Mouse (Mus musculus) splenic B cell, adult 2 months (primary cell): ENCODE data around the gene Ndst2.

Experiments
- DNase-seq: peaks from one replicate; pipeline ENCODE4 v3.0.0-alpha.2; 2011; ENCODE audit warnings: low read depth, low spot score
- H3K27me3 ChIP-seq: 2 replicates; pipeline ENCODE4 v1.6.1; 2012; ENCODE audit warnings: mild to moderate bottlenecking, low read length, moderate library complexity, mixed read lengths; ENCODE audit not compliant: control insufficient read depth, poor library complexity, insufficient read depth, severe bottlenecking
- H3K36me3 ChIP-seq: 2 replicates; pipeline ENCODE4 v1.6.1; 2012; ENCODE audit warnings: mild to moderate bottlenecking, low read length, moderate library complexity, mixed read lengths; ENCODE audit not compliant: control insufficient read depth, poor library complexity, insufficient read depth, severe bottlenecking

The Ndst2 gene

DNA sequence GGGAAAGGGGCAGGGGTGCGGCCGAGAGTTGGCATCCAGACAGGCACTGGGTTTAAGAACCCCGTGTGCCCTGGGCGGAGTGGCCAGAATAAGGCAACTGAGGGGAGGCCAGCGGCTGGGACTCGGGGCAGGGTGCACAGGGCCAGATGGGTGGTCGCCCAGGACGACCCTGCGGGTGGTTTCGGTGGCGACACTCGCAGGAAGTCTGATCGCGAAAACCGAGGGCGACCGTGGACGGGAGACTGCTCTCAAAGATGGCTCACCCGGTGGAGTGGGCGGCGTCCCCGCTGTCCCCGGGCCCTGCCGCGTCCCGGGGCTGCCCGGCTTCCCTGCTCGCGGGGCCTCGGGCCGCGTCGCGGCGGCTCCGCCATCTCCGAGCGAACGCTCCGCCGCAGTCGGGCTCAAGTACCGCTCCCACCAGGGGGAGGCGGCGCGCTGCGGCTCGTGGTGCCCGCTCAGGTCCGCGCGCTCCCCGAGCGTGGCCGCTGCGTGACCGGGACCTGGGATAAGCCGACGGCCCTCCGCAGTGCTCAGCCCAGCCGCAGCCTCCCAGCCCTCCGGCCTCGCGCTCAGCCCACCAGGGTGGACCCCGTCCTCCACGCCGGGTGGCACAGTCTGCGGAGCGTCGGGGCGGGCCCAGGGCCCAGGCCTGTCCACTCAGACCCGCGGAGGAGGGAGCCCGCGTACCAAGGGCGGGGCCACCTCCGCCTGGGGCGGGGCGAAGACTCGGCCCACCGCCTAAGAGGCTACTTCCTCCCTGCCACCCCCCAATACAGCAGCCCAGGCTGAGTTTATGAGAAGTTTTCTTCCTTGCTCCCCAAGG, at the start of gene Ndst2:
Gene Ndst2 (minus strand): TSS at position 611 of the 823 bp plus-strand sequence.
- DNase-seq, result peak; percentile 94
- Histone ChIP-seq H3K27me3 (no peaks in the 10 kb centered on the region), H3K36me3 (peaks cover 4% of the 10 kb centered on the region; the same call in 1 of the 2 replicates)

DNA sequence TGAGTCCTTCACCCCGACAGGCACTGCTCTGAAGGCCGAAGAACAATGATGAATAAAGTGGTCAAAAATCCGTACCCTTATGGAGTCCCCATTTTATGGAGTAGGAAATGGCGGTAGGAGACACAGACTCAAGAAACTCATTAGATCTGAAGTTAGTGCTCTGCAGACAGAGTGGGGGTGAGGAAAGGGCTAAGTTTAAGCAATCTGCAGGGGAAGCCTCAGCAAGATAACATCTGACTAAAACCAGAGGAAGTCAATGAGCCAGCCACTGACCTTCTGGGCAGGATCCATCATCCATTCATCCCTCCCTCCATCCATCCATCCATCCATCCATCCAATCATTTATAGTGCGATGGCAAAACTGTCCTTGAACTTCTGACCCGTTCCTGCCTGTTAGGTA, 49.2 kb upstream of the Ndst2 start:
- DNase-seq, result no peak
- H3K27me3 ChIP-seq, result no peaks in the 10 kb centered on the region
- no peaks in the 10 kb centered on the region for H3K36me3 ChIP-seq

DNA sequence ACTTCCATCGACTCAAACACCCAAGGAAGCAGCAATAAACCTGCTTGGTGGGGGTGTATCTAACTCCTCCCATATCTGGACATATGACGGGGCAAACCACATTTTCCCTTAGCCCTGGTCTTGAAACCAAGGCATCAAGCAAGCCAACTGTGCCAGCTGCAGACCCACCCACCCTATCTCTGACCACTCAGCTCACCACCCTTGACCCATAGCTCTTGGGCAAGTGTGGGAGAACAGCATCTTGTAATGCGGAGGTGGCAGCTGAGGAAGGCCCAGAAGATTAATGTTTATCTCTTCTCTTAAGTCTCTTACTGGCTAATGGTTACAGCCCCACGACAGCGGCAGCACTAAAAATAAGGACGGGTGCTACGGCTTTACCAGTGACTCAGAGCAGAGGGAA, 48.5 kb upstream of the Ndst2 start:
- no peaks in the 10 kb centered on the region for H3K27me3 ChIP-seq
- no peak for DNase-seq
- no peaks in the 10 kb centered on the region for H3K36me3 ChIP-seq

DNA sequence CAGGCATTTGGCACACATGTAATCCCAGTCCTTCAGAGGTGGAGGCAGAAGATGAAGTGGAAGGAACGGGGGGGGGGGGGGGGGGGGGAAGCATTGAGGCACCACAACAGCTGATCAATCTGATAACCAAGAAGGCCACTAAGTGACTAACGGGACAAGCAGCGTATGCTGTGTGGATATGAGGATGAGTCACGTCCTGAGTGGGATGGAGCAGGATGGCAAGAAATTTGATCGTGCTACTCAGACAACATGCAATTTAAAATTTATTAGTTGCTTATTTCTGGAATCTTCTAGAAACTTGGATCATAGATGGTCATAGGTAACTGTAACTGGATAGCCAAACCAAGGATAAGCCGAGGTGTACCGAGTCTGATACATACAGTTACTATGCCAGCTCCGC, 45.9 kb upstream of the Ndst2 start:
- H3K36me3 ChIP-seq, result no peaks in the 10 kb centered on the region
- no peak for DNase-seq
- H3K27me3 ChIP-seq, result no peaks in the 10 kb centered on the region

DNA sequence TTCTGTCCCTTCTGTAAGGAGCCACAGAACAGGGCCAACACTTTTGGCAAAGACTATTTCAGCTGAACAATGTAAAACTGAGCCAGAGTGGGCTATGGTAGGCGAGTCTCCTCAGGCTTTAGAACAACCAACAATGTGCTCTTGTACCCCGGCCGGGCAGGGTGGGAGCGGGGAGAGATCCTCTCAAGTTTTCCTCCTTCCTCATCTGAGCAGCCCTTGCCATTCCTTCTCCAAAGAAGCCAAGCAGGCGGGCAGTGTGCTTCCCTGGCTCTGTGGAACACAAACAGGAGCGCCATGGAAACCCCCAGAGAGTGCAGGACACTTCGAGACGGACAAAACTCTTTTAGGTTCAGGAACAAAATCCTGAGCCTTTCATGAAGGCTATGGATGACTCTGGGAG, 44.1 kb upstream of the Ndst2 start:
- no peak for DNase-seq
- Histone ChIP-seq H3K36me3 (no peaks in the 10 kb centered on the region), H3K27me3 (no peaks in the 10 kb centered on the region)

DNA sequence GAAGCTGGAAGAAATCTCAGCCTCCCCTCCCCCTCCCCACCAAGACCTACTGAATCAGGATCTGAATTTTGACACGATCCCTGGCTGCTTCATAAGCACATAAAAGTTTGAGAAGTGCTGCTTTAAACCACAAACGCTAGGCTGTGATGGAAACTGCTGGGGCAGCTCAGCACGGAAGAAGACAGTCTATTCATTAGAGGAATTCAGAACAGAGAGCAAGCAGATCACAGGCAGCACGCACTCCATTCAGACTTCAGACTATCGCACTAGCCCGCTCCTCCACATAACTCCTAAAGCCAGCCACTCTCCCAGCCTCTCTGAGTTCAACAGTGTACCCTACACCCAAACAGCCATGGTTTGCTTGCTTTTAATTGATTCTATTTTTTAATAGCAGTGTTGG, 41.3 kb upstream of the Ndst2 start:
- Histone ChIP-seq H3K36me3 (no peaks in the 10 kb centered on the region), H3K27me3 (no peaks in the 10 kb centered on the region)
- DNase-seq, result no peak

DNA sequence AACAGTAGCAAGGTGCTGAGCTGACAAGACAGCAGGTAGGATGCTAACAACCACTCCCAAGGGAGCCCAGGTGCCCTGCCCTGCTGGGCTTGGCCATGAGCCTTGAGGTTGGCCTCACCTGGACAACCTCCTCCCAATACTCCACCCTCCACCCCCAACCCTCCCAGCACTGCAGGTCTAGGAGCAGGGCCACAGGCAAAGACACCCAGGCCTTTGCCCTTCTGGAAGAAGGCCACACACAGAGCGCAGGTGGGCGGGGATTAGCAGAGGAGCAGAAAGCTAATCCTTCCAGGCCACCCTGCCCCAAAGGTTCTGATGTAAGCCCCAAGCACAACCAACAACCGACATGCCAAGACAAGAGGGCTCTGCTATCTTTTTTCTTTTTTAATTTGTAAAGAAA, 39.0 kb upstream of the Ndst2 start:
- no peaks in the 10 kb centered on the region for H3K27me3 ChIP-seq
- H3K36me3 ChIP-seq, result no peaks in the 10 kb centered on the region
- DNase-seq, result no peak

DNA sequence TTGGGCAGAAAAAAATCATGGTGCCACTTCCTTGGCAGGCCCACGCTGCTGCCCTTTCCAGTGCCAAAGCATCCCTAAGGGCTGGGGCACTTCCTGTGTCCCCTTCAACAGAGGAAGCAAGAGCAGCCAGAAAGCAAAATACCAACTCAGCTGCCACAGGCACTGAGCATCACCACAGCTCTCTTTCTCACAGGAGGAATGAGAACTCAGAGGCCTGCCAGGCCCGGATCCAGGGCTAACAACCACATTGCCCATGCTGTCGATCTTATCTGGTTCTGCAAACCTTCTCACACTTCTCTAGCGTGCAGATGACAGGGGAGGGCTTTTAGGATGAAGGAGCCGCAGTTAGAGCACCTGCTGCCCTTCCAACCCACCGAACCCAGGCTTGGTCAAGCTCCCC, 38.4 kb upstream of the Ndst2 start:
- DNase-seq, result no peak
- H3K36me3 ChIP-seq, result no peaks in the 10 kb centered on the region
- no peaks in the 10 kb centered on the region for H3K27me3 ChIP-seq

DNA sequence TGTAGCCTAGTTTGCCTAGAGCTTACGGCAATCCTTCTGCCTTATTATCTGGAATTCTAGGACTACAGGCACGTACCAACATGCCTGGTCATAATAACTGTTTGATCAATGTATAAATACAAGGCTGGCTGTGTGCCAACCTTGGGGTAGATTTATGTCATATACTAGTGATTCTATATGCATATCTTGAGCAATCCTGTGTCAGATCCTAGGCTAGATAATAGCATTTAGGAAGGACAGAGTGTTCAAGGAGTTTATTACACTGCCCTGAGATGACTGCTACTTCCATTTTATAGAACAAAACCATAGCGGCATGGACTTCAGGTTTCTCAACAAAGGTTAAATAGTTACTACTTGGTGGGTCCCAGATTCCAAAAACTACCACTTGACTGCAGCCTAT, 37.6 kb upstream of the Ndst2 start:
- no peaks in the 10 kb centered on the region for H3K27me3 ChIP-seq
- no peak for DNase-seq
- H3K36me3 ChIP-seq, result no peaks in the 10 kb centered on the region

DNA sequence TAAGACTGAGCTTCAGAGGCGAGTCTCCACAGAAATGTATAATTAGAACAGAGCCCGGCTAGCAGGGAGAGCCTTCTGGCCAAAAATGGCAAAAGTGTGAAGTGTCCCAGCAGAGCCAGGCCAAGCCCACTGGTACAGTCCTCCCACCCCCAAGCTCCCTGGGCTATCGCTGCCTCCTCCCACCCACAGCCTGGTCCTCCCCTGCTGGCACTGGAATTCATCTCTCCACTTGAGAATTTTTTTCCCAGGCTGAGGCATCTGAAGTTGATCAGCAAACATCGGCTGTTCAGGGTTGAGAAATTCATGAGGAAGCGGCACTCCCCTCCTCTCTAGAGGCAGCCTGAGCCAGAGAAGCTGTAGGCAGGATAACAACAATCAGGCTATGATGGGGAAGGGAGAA, 34.2 kb upstream of the Ndst2 start:
- 0 out of 2 replicates have a peak, but pooled peaks cover 2% of the 10 kb centered on the region for H3K36me3 ChIP-seq
- H3K27me3 ChIP-seq, result no peaks in the 10 kb centered on the region
- no peak for DNase-seq

DNA sequence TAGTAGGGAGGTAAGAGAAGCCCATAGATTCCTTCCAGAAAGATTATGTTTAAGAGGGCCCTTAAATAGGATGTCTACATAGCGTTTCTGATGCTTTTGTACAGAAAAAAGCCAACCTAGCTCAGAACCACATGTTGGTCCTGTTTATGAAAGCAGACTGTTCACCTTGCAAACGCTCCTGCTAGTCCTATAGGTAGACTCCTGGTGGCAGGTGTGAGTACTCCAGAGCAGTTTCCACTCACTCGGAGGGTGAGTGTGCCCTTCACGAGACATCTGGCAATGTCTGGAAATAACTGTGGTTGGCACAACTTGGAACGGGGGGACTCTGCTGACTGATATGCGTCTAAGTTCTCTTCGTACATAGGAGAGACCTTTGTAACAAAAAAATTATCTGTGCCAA, 33.6 kb upstream of the Ndst2 start:
- H3K36me3 ChIP-seq, result 0 out of 2 replicates have a peak, but pooled peaks cover 2% of the 10 kb centered on the region
- no peaks in the 10 kb centered on the region for H3K27me3 ChIP-seq
- DNase-seq, result no peak

DNA sequence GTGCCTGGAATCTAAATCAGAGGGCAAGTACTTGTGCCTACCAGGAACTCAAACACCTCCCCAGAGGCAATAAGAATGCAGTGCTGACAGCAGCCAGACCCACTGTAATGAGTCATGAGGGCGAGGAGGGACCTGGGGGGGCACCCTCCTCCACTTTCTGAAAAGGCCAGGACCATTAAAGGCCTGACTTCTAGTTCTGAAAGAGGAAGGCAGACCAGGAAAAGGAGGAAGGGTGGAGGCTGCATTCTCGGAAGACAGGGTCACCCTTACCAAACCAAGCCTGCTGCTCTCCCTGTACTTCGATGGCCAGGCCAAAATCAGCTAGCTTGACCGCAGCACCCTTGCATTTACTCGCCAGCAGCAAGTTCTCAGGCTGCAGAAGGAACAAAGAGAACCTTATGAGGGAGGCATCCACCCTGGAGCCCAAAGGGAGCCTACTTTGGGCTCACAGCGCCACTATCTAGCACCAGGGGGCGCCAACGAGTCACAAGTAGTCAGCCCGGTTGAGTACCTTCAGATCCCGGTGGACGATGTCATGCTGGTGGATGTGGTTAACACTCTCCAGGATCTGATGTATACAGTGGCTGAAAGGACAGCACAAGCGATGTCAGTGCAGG, 31.4 kb upstream of the Ndst2 start:
- peak; percentile 85 for DNase-seq
- Histone ChIP-seq H3K36me3 (0 out of 2 replicates have a peak, but pooled peaks cover 2% of the 10 kb centered on the region), H3K27me3 (no peaks in the 10 kb centered on the region)

DNA sequence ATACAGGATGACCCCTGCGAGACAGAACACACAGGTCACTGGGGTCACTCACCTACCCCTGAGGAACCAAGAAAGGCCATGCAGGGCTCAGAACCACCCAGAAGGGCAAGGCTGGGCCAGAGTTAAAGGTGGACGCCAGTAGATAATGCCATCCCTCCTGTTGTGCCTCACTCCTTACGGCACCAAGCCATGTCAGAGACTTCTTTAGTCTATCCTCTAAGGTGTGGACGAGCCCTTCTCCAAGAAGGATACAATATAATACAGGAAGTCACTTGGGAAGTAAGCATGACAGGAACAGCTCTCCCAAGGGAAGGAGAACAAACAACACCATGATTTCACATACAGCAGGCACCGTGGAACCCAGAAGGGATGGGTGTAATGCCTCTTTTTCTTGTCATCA, 30.6 kb upstream of the Ndst2 start:
- Histone ChIP-seq H3K36me3 (0 out of 2 replicates have a peak, but pooled peaks cover 2% of the 10 kb centered on the region), H3K27me3 (no peaks in the 10 kb centered on the region)
- DNase-seq, result no peak

DNA sequence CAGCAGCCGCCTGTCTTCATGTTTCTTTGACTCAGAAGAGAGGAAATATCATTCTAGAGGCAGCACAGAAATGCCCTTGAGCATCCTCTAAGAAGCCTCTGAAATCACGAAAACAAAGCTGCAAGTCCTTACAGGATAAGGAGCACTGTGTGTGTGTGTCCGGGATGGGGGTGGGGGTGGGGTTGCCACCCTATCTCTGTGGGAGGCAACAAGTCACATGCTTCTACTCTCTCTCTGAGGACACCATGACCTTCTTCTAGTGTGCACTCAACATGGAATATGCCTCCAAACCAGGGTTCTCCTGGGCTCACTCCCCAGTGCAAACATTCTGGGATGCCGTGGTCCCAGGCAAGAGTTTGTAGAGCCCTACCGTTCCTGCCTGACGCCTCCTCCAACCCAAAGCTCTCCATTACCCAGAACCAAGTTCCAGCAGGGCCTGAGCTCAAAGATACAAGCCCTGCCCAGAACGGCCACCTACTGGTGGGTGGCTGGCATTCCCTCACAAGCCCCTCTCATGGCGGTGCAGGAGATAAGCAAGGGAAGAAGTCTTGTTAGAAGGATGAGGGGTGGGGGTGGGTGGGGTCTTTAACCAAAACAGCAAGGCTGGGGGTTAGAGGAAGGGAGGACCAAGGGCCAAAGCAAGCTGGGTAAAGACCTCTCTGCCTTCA, 24.5 kb upstream of the Ndst2 start:
- H3K36me3 ChIP-seq, result 0 out of 2 replicates have a peak, but pooled peaks cover 2% of the 10 kb centered on the region
- no peaks in the 10 kb centered on the region for H3K27me3 ChIP-seq
- DNase-seq, result no peak

DNA sequence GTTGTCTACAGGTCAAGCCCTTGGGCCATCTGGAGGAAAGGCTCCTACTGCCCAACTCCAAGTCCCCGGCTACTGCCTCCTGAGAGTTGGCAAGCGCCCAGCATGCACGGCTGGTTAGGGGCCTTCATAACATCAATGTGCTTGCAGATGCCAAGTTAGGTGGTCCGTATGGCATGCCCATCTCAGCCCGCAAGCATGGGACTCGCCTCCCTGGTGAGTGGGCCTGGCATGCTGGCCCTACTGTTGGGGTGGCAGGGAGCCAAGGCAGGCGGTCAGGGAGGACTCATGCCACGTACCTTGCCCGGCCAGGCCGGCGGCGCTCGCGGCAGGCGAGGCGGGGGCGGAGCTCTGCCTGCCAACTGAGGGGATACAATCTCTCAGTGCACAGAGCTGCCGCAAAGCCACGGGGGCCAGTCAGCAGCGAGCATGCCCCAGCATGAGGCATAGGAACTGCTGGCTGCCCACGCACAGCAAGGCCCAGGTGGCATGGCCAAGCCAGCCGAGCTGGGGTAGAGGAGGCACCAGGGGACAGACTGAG, 23.1 kb upstream of the Ndst2 start:
- DNase-seq, result no peak
- Histone ChIP-seq H3K36me3 (no peaks in the 10 kb centered on the region), H3K27me3 (no peaks in the 10 kb centered on the region)
